Mouse (Mus musculus): Measurements from ENCODE around the gene Prm3. TPM values are rescaled to one million over a fixed set of nuclear protein-coding genes. Genes with fewer than 3 reads are reported as not detected.

The Prm3 gene
- polyA plus RNA-seq, 1 experiment from 2014 or later, result not detected

GRCm38 (mm10) chr16:10781862-10782371 lies 8.8 kb downstream of the Prm3 start:
- H3K27ac ChIP-seq (ENCODE audit: low read length), result peak overlapping the region; percentile 57; the same call in 1 of the 2 replicates
- H3K4me2 ChIP-seq (ENCODE audit: low read depth, low read length), result peak overlapping the region; percentile 91
- peak overlapping the region; percentile 79; the same call in 1 of the 2 replicates for H3K4me3 ChIP-seq (replicated peaks; ENCODE audit: low read length)
- H3K36me3 ChIP-seq (ENCODE audit: control insufficient read depth, insufficient read depth, low read length), result no peaks in the 10 kb centered on the region
- 38% methylated on average over 9 of the region's 9 CpGs for WGBS
- H3K9ac ChIP-seq (ENCODE audit: low read length), result peak overlapping the region; percentile 57
- no peaks in the 10 kb centered on the region for H3K9me3 ChIP-seq (replicated peaks; ENCODE audit: control insufficient read depth, low read length)
- ATAC-seq (ENCODE audit: insufficient read depth, low FRiP score), result no peak
- no peaks in the 10 kb centered on the region for H3K27me3 ChIP-seq (ENCODE audit: control insufficient read depth, insufficient read depth, low read length)
- peaks cover 35% of the 10 kb centered on the region for H3K4me1 ChIP-seq (ENCODE audit: control insufficient read depth, insufficient read depth, low read length)

GRCm38 (mm10) chr16:10780631-10781120 lies 10.0 kb downstream of the Prm3 start:
- no peak for ATAC-seq (ENCODE audit: insufficient read depth, low FRiP score)
- Histone ChIP-seq H3K27me3 (ENCODE audit: control insufficient read depth, insufficient read depth, low read length) (no peaks in the 10 kb centered on the region), H3K36me3 (ENCODE audit: control insufficient read depth, insufficient read depth, low read length) (no peaks in the 10 kb centered on the region), H3K9me3 (replicated peaks; ENCODE audit: control insufficient read depth, low read length) (no peaks in the 10 kb centered on the region), H3K27ac (ENCODE audit: low read length) (peak overlapping the region; percentile 43), H3K9ac (ENCODE audit: low read length) (no peak overlapping the region), H3K4me1 (ENCODE audit: control insufficient read depth, insufficient read depth, low read length) (peaks cover 33% of the 10 kb centered on the region), H3K4me3 (replicated peaks; ENCODE audit: low read length) (no peak overlapping the region), H3K4me2 (ENCODE audit: low read depth, low read length) (no peak overlapping the region)
- 59% methylated on average over 5 of the region's 5 CpGs for WGBS

GRCm38 (mm10) chr16:10777579-10778160 lies 13.0 kb downstream of the Prm3 start:
- no peaks in the 10 kb centered on the region for H3K27me3 ChIP-seq (ENCODE audit: control insufficient read depth, insufficient read depth, low read length)
- H3K4me2 ChIP-seq (ENCODE audit: low read depth, low read length), result no peak overlapping the region
- no peaks in the 10 kb centered on the region for H3K36me3 ChIP-seq (ENCODE audit: control insufficient read depth, insufficient read depth, low read length)
- 58% methylated on average over 5 of the region's 5 CpGs for WGBS
- no peaks in the 10 kb centered on the region for H3K9me3 ChIP-seq (replicated peaks; ENCODE audit: control insufficient read depth, low read length)
- no peak overlapping the region for H3K9ac ChIP-seq (ENCODE audit: low read length)
- peaks cover 19% of the 10 kb centered on the region for H3K4me1 ChIP-seq (ENCODE audit: control insufficient read depth, insufficient read depth, low read length)
- H3K4me3 ChIP-seq (replicated peaks; ENCODE audit: low read length), result no peak overlapping the region
- no peak overlapping the region for H3K27ac ChIP-seq (ENCODE audit: low read length)
- no peak for ATAC-seq (ENCODE audit: insufficient read depth, low FRiP score)

DNA sequence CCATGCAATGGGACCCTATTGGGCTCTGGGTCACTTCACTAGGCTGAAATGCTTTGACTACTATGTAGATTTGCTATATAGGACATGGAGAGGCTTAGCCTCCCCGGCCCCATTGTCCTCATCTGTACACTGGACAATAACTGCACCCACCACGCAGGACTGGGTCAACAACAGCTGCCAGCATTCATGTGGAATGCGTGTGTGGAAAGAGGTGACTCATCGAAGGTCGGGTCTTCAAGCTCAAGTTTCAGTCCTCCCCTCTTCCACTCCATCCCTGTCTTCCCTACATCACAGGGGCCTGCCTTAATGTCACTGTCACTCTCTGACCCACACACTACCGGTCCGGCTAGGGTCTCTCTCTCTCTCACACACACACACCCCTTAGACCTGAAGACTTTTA lies 14.4 kb downstream of the Prm3 start:
- no peak for ATAC-seq (ENCODE audit: insufficient read depth, low FRiP score)
- H3K4me2 ChIP-seq (ENCODE audit: low read depth, low read length), result no peak overlapping the region
- H3K27me3 ChIP-seq (ENCODE audit: control insufficient read depth, insufficient read depth, low read length), result no peaks in the 10 kb centered on the region
- H3K4me1 ChIP-seq (ENCODE audit: control insufficient read depth, insufficient read depth, low read length), result peaks cover 5% of the 10 kb centered on the region; the same call in 1 of the 2 replicates
- no peaks in the 10 kb centered on the region for H3K36me3 ChIP-seq (ENCODE audit: control insufficient read depth, insufficient read depth, low read length)
- 38% methylated on average over 7 of the region's 7 CpGs for WGBS
- H3K9me3 ChIP-seq (replicated peaks; ENCODE audit: control insufficient read depth, low read length), result no peaks in the 10 kb centered on the region
- H3K4me3 ChIP-seq (replicated peaks; ENCODE audit: low read length), result no peak overlapping the region
- H3K27ac ChIP-seq (ENCODE audit: low read length), result no peak overlapping the region
- H3K9ac ChIP-seq (ENCODE audit: low read length), result no peak overlapping the region

DNA sequence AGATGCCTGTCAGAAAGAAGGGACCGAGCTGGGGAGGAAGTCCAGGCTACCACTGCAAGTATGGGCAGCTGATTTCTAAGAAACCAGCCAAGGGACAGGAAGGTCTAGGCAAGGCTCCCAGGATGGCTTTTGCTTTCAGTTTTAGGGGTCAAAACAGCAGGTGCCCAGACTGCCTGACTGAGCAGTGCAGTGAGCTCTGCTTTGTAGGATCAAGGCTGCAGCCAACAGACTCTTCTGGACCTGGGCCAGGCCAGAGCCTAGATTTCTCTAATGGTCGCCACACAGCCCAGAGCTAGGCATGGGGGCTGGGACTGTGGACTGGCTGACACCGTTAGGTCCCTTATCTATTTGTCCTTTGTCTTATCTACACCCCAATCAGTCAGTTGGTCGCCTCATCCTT lies 16.0 kb downstream of the Prm3 start:
- no peaks in the 10 kb centered on the region for H3K27me3 ChIP-seq (ENCODE audit: control insufficient read depth, insufficient read depth, low read length)
- H3K9ac ChIP-seq (ENCODE audit: low read length), result no peak overlapping the region
- H3K27ac ChIP-seq (ENCODE audit: low read length), result no peak overlapping the region
- 50% methylated on average over 4 of the region's 4 CpGs for WGBS
- no peaks in the 10 kb centered on the region for H3K9me3 ChIP-seq (replicated peaks; ENCODE audit: control insufficient read depth, low read length)
- no peaks in the 10 kb centered on the region for H3K36me3 ChIP-seq (ENCODE audit: control insufficient read depth, insufficient read depth, low read length)
- 0 out of 2 replicates have a peak, but pooled peaks cover 8% of the 10 kb centered on the region for H3K4me1 ChIP-seq (ENCODE audit: control insufficient read depth, insufficient read depth, low read length)
- no peak overlapping the region for H3K4me2 ChIP-seq (ENCODE audit: low read depth, low read length)
- H3K4me3 ChIP-seq (replicated peaks; ENCODE audit: low read length), result no peak overlapping the region
- ATAC-seq (ENCODE audit: insufficient read depth, low FRiP score), result no peak

- 77% methylated on average over 8 of the region's 8 CpGs for WGBS
- Histone ChIP-seq H3K27ac (ENCODE audit: low read length) (no peak overlapping the region), H3K27me3 (ENCODE audit: control insufficient read depth, insufficient read depth, low read length) (no peaks in the 10 kb centered on the region), H3K9ac (ENCODE audit: low read length) (no peak overlapping the region), H3K4me1 (ENCODE audit: control insufficient read depth, insufficient read depth, low read length) (0 out of 2 replicates have a peak, but pooled peaks cover 12% of the 10 kb centered on the region), H3K9me3 (replicated peaks; ENCODE audit: control insufficient read depth, low read length) (no peaks in the 10 kb centered on the region), H3K4me3 (replicated peaks; ENCODE audit: low read length) (no peak overlapping the region), H3K36me3 (ENCODE audit: control insufficient read depth, insufficient read depth, low read length) (no peaks in the 10 kb centered on the region), H3K4me2 (ENCODE audit: low read depth, low read length) (no peak overlapping the region)
- ATAC-seq (ENCODE audit: insufficient read depth, low FRiP score), result no peak
These were observed 17.2 kb downstream of the Prm3 start for GRCm38 (mm10) chr16:10773543-10773942.

GRCm38 (mm10) chr16:10771769-10772510 lies 18.8 kb downstream of the Prm3 start:
- Histone ChIP-seq H3K9ac (ENCODE audit: low read length) (no peak overlapping the region), H3K4me3 (replicated peaks; ENCODE audit: low read length) (no peak overlapping the region), H3K4me1 (ENCODE audit: control insufficient read depth, insufficient read depth, low read length) (0 out of 2 replicates have a peak, but pooled peaks cover 12% of the 10 kb centered on the region), H3K36me3 (ENCODE audit: control insufficient read depth, insufficient read depth, low read length) (no peaks in the 10 kb centered on the region), H3K27ac (ENCODE audit: low read length) (no peak overlapping the region), H3K4me2 (ENCODE audit: low read depth, low read length) (no peak overlapping the region), H3K27me3 (ENCODE audit: control insufficient read depth, insufficient read depth, low read length) (no peaks in the 10 kb centered on the region), H3K9me3 (replicated peaks; ENCODE audit: control insufficient read depth, low read length) (no peaks in the 10 kb centered on the region)
- WGBS, result 71% methylated on average over 19 of the region's 19 CpGs
- no peak for ATAC-seq (ENCODE audit: insufficient read depth, low FRiP score)

- H3K4me1 ChIP-seq (ENCODE audit: control insufficient read depth, insufficient read depth, low read length), result 0 out of 2 replicates have a peak, but pooled peaks cover 9% of the 10 kb centered on the region
- H3K27ac ChIP-seq (ENCODE audit: low read length), result no peak overlapping the region; the same call in 1 of the 2 replicates
- H3K36me3 ChIP-seq (ENCODE audit: control insufficient read depth, insufficient read depth, low read length), result no peaks in the 10 kb centered on the region
- H3K4me3 ChIP-seq (replicated peaks; ENCODE audit: low read length), result no peak overlapping the region
- no peaks in the 10 kb centered on the region for H3K27me3 ChIP-seq (ENCODE audit: control insufficient read depth, insufficient read depth, low read length)
- WGBS, result 39% methylated on average over 4 of the region's 4 CpGs
- no peak overlapping the region for H3K9ac ChIP-seq (ENCODE audit: low read length)
- H3K4me2 ChIP-seq (ENCODE audit: low read depth, low read length), result no peak overlapping the region
- ATAC-seq (ENCODE audit: insufficient read depth, low FRiP score), result peak; percentile 27; the same call in 1 of the 2 replicates
- no peaks in the 10 kb centered on the region for H3K9me3 ChIP-seq (replicated peaks; ENCODE audit: control insufficient read depth, low read length)
These were observed 20.0 kb downstream of the Prm3 start for GRCm38 (mm10) chr16:10770531-10771325.

Data from stomach, embryonic 16.5 days (tissue).